23 mouse cellular contexts compared by ENCODE assay signal in genomic region chr6:50804477-50805005, GRCm38 (mm10).
"Had no signal": no experiment of that assay in that cellular context is flagged by ENCODE, and none has a peak within 500 bp of the region (broad histone marks: within the 10 kb centered on the region; RNA-seq: fewer than 3 reads in every experiment).

No protein-coding gene starts in this region.

- H3K27me3 ChIP-seq: hindbrain, embryonic 15.5 days; liver, embryonic 13.5 days had no signal

- H3K27ac ChIP-seq: gastrocnemius, adult 2 months; heart, embryonic 10.5 days; hindbrain, embryonic 13.5 days; hindbrain, embryonic 15.5 days; intestine, embryonic 15.5 days; layer of hippocampus, adult 2 months; limb, embryonic 10.5 days; limb, embryonic 12.5 days; liver, embryonic 13.5 days had no signal

- DNase-seq: gastrocnemius, adult 2 months; gastrocnemius, postnatal 10 days; gastrocnemius, postnatal 25 days; heart, adult 18-20 months; heart, postnatal 10 days; heart, postnatal 4 days; kidney, adult 18-20 months; kidney, adult 8-10 months; kidney, postnatal 10 days; kidney, postnatal 25 days; kidney, postnatal 4 days; liver, embryonic 13.5 days had no signal

- H3K9me3 ChIP-seq: heart, embryonic 10.5 days; heart, embryonic 12.5 days; hindbrain, embryonic 13.5 days; hindbrain, embryonic 15.5 days; intestine, embryonic 15.5 days; limb, embryonic 10.5 days; limb, embryonic 12.5 days; liver, embryonic 13.5 days had no signal

- H3K4me3 ChIP-seq: gastrocnemius, adult 2 months; heart, embryonic 10.5 days; heart, embryonic 12.5 days; hindbrain, embryonic 13.5 days; hindbrain, embryonic 15.5 days; intestine, embryonic 15.5 days; layer of hippocampus, adult 2 months; limb, embryonic 10.5 days; limb, embryonic 12.5 days; liver, embryonic 13.5 days had no signal

- ATAC-seq: inflammation-experienced regulatory T-cells, adult 6 months; intestine, embryonic 15.5 days; intestine, postnatal 0 days had no signal

- H3K36me3 ChIP-seq: heart, embryonic 10.5 days; heart, embryonic 12.5 days; hindbrain, embryonic 13.5 days; hindbrain, embryonic 15.5 days; intestine, embryonic 15.5 days; limb, embryonic 10.5 days; limb, embryonic 12.5 days; liver, embryonic 13.5 days had no signal

- H3K9ac ChIP-seq: heart, embryonic 12.5 days; hindbrain, embryonic 13.5 days; hindbrain, embryonic 15.5 days; intestine, embryonic 15.5 days; limb, embryonic 12.5 days; liver, embryonic 13.5 days had no signal

- H3K4me2 ChIP-seq: heart, embryonic 12.5 days; hindbrain, embryonic 13.5 days; hindbrain, embryonic 15.5 days; intestine, embryonic 15.5 days; limb, embryonic 12.5 days; liver, embryonic 11.5 days; liver, embryonic 13.5 days had no signal
